Mouse (Mus musculus) midbrain, embryonic 11.5 days (tissue): ENCODE data around the gene Mrpl20. TPM values are rescaled to one million over a fixed set of nuclear protein-coding genes. Genes with fewer than 3 reads are reported as not detected.
A peak's percentile ranks its signal among the peaks of the same experiment; 100 is the strongest.

Source experiments
- ATAC-seq: fragments of 200-750 bp; cut with Nextera tagmentation; 2 replicates; pipeline ENCODE4 v1.8.0; 2017; ENCODE audit warnings: moderate TSS enrichment, moderate library complexity; ENCODE audit not compliant: low FRiP score
- DNase-seq: peaks from one replicate; pipeline ENCODE4 v3.0.0; 2015; ENCODE audit warnings: low spot score; ENCODE audit errors: missing footprints
- H3K27ac ChIP-seq: fragments of 300-500 bp; sonication (generic); 2 replicates; pipeline ENCODE4 v1.5.1; 2014; ENCODE audit warnings: low read depth, low read length
- H3K27me3 ChIP-seq: fragments of 300-500 bp; sonication (generic); 2 replicates; pipeline ENCODE4 v1.6.1; 2014; ENCODE audit warnings: mild to moderate bottlenecking, low read length, moderate library complexity, mixed read lengths; ENCODE audit not compliant: control insufficient read depth, insufficient read depth
- H3K36me3 ChIP-seq: fragments of 300-500 bp; sonication (generic); 2 replicates; pipeline ENCODE4 v1.6.1; 2014; ENCODE audit warnings: mild to moderate bottlenecking, low read length, moderate library complexity, mixed read lengths; ENCODE audit not compliant: control insufficient read depth, insufficient read depth
- H3K4me1 ChIP-seq: fragments of 300-500 bp; sonication (generic); 2 replicates; pipeline ENCODE4 v1.6.1; 2014; ENCODE audit warnings: low read length; ENCODE audit not compliant: control insufficient read depth, insufficient read depth
- H3K4me2 ChIP-seq: fragments of 300-500 bp; sonication (generic); 2 replicates; pipeline ENCODE4 v1.6.1; 2014; ENCODE audit warnings: mild to moderate bottlenecking, moderate library complexity
- H3K4me3 ChIP-seq: fragments of 300-500 bp; sonication (generic); 2 replicates; pipeline ENCODE4 v1.5.1; 2014; ENCODE audit warnings: low read depth, low read length
- H3K9ac ChIP-seq: fragments of 300-500 bp; sonication (generic); 2 replicates; pipeline ENCODE4 v1.6.1; 2014; ENCODE audit warnings: low read length
- H3K9me3 ChIP-seq: fragments of 300-500 bp; sonication (generic); 2 replicates; pipeline ENCODE4 v1.6.1; 2016; ENCODE audit warnings: low read length; ENCODE audit not compliant: control insufficient read depth
- WGBS: fragments of 180-500 bp; shearing (Covaris S2); extraction: QIAGEN DNeasy Blood & Tissue Kit; methylation state at CpG from one replicate; pipeline ENCODE4 v1.1.7; 2014; 5-methylcytosine and 5-hydroxymethylcytosine counted together
- polyA plus RNA-seq: library from polyadenylated mRNA; unstranded; fragments of >200 nt; fragmentation: Nextera tagmentation; extraction: Ambion mirVana; gene quantifications from 2 replicates; pipeline ENCODE4 v1.2.1, GENCODE M21; 2014

Mrpl20 gene
- polyA plus RNA-seq, 1 experiment from 2014 or later = 243 TPM

GRCm38 (mm10) chr4:155770626-155771025, 32.1 kb upstream of the Mrpl20 start:
- Histone ChIP-seq H3K9ac (peak overlapping the region; percentile 81), H3K27me3 (peaks cover 21% of the 10 kb centered on the region), H3K4me1 (peaks cover 12% of the 10 kb centered on the region), H3K36me3 (no peaks in the 10 kb centered on the region), H3K27ac (no peak overlapping the region), H3K4me2 (peak overlapping the region; percentile 76), H3K9me3 (no peaks in the 10 kb centered on the region), H3K4me3 (peak overlapping the region; percentile 49)
- no peak for DNase-seq
- 44% methylated on average over 24 of the region's 24 CpGs for WGBS
- no peak for ATAC-seq

GRCm38 (mm10) chr4:155771706-155772105, 31.0 kb upstream of the Mrpl20 start:
- no peak overlapping the region for H3K4me3 ChIP-seq
- H3K27ac ChIP-seq = no peak overlapping the region
- H3K27me3 ChIP-seq = peaks cover 21% of the 10 kb centered on the region
- no peaks in the 10 kb centered on the region for H3K9me3 ChIP-seq
- ATAC-seq (no peak), DNase-seq (no peak)
- no peaks in the 10 kb centered on the region for H3K36me3 ChIP-seq
- no peak overlapping the region for H3K4me2 ChIP-seq
- peaks cover 12% of the 10 kb centered on the region for H3K4me1 ChIP-seq
- WGBS = 86% methylated on average over 2 of the region's 2 CpGs
- H3K9ac ChIP-seq = no peak overlapping the region

- no peak overlapping the region for H3K9ac ChIP-seq
- no peak for ATAC-seq
Observed at GRCm38 (mm10) chr4:155772786-155773185, 29.9 kb upstream of the Mrpl20 start.

GRCm38 (mm10) chr4:155773335-155774078, 29.2 kb upstream of the Mrpl20 start:
- H3K4me1 ChIP-seq = peaks cover 12% of the 10 kb centered on the region
- H3K4me2 ChIP-seq = peak overlapping the region; percentile 51
- 37% methylated on average over 5 of the region's 5 CpGs for WGBS
- H3K27ac ChIP-seq = no peak overlapping the region
- DNase-seq (no peak), ATAC-seq (no peak)
- no peak overlapping the region for H3K9ac ChIP-seq
- H3K27me3 ChIP-seq = peaks cover 21% of the 10 kb centered on the region
- H3K9me3 ChIP-seq = no peaks in the 10 kb centered on the region
- no peaks in the 10 kb centered on the region for H3K36me3 ChIP-seq
- peak overlapping the region; percentile 33; the same call in 1 of the 2 replicates for H3K4me3 ChIP-seq

More at GRCm38 (mm10) chr4:155772786-155773185, 29.9 kb upstream of the Mrpl20 start:
- WGBS = 90% methylated on average over 13 of the region's 13 CpGs
- DNase-seq = no peak
- H3K4me2 ChIP-seq = no peak overlapping the region
- no peaks in the 10 kb centered on the region for H3K9me3 ChIP-seq
- peaks cover 21% of the 10 kb centered on the region for H3K27me3 ChIP-seq
- peaks cover 12% of the 10 kb centered on the region for H3K4me1 ChIP-seq
- H3K27ac ChIP-seq = no peak overlapping the region
- H3K4me3 ChIP-seq = no peak overlapping the region
- H3K36me3 ChIP-seq = no peaks in the 10 kb centered on the region

- peak; percentile 41 for ATAC-seq
- no peak within 1 kb of the TSS for H3K27ac ChIP-seq
- peak within 1 kb of the TSS; percentile 51 for H3K4me2 ChIP-seq
- peak; percentile 95 for DNase-seq
- H3K36me3 ChIP-seq = no peaks in the 10 kb centered on the region
- WGBS = 4% methylated on average over 35 of the region's 35 CpGs
- no peaks in the 10 kb centered on the region for H3K9me3 ChIP-seq
- peaks cover 21% of the 10 kb centered on the region for H3K27me3 ChIP-seq
- peak within 1 kb of the TSS; percentile 33 for H3K4me3 ChIP-seq
- H3K4me1 ChIP-seq = peaks cover 12% of the 10 kb centered on the region
- peak within 1 kb of the TSS; percentile 42 for H3K9ac ChIP-seq
Observed at GRCm38 (mm10) chr4:155774280-155774754, 28.4 kb upstream of the Mrpl20 start, which contains the start of gene Vwa1. TSS of gene Vwa1 (minus strand) at chr4:155774698.

GRCm38 (mm10) chr4:155774971-155775740, 27.5 kb upstream of the Mrpl20 start:
- H3K9me3 ChIP-seq = no peaks in the 10 kb centered on the region
- no peaks in the 10 kb centered on the region for H3K36me3 ChIP-seq
- H3K4me2 ChIP-seq = peak overlapping the region; percentile 51; the same call in 1 of the 2 replicates
- H3K27me3 ChIP-seq = peaks cover 21% of the 10 kb centered on the region
- WGBS = 63% methylated on average over 9 of the region's 9 CpGs
- H3K4me3 ChIP-seq = no peak overlapping the region
- peak overlapping the region; percentile 42; the same call in 1 of the 2 replicates for H3K9ac ChIP-seq
- no peak overlapping the region for H3K27ac ChIP-seq
- DNase-seq (no peak), ATAC-seq (no peak)
- peaks cover 10% of the 10 kb centered on the region for H3K4me1 ChIP-seq

GRCm38 (mm10) chr4:155775855-155776254, 26.8 kb upstream of the Mrpl20 start:
- 73% methylated on average over 3 of the region's 3 CpGs for WGBS

GRCm38 (mm10) chr4:155776704-155777335, 25.9 kb upstream of the Mrpl20 start:
- Histone ChIP-seq H3K9ac (no peak overlapping the region), H3K4me1 (peaks cover 7% of the 10 kb centered on the region; the same call in 1 of the 2 replicates), H3K36me3 (no peaks in the 10 kb centered on the region), H3K27me3 (peaks cover 21% of the 10 kb centered on the region), H3K4me2 (no peak overlapping the region), H3K27ac (no peak overlapping the region), H3K9me3 (no peaks in the 10 kb centered on the region), H3K4me3 (no peak overlapping the region)
- WGBS = 30% methylated on average over 2 of the region's 2 CpGs
- ATAC-seq = no peak
- DNase-seq = no peak

More at GRCm38 (mm10) chr4:155775855-155776254, 26.8 kb upstream of the Mrpl20 start:
- no peaks in the 10 kb centered on the region for H3K9me3 ChIP-seq
- H3K27me3 ChIP-seq = peaks cover 21% of the 10 kb centered on the region
- H3K9ac ChIP-seq = no peak overlapping the region
- no peak for ATAC-seq
- no peak overlapping the region for H3K4me2 ChIP-seq
- no peak overlapping the region; the same call in 1 of the 2 replicates for H3K27ac ChIP-seq
- DNase-seq = no peak
- H3K36me3 ChIP-seq = no peaks in the 10 kb centered on the region
- peaks cover 7% of the 10 kb centered on the region; the same call in 1 of the 2 replicates for H3K4me1 ChIP-seq
- no peak overlapping the region for H3K4me3 ChIP-seq
